Mouse (Mus musculus) heart, embryonic 14.5 days (tissue): ENCODE data around the gene Micall1. TPM values are rescaled to one million over a fixed set of nuclear protein-coding genes. Genes with fewer than 3 reads are reported as not detected.
A peak's percentile ranks its signal among the peaks of the same experiment; 100 is the strongest.

Experiments
- ATAC-seq: fragments of 200-750 bp; cut with Nextera tagmentation; 2 replicates; pipeline ENCODE4 v1.8.0; 2017; ENCODE audit warnings: low read depth, moderate TSS enrichment; ENCODE audit not compliant: insufficient number of reproducible peaks, insufficient read depth, low FRiP score
- H3K27ac ChIP-seq, 2 experiments: fragments of 200-500 bp in 1 of 2; fragments of 300-500 bp in 1 of 2; sonication (generic) in 1 of 2; replicated peaks in 1 of 2; 2 replicates each; pipeline ENCODE4 v1.5.1; 2012 to 2014; ENCODE audit warnings: low read depth in 2 of 2, low read length in 2 of 2, control low read depth in 1 of 2, mild to moderate bottlenecking in 1 of 2, mixed read lengths in 1 of 2; ENCODE audit not compliant: control insufficient read depth in 1 of 2, insufficient read depth in 1 of 2
- H3K27me3 ChIP-seq: fragments of 300-500 bp; sonication (generic); 2 replicates; pipeline ENCODE4 v1.6.1; 2014; ENCODE audit warnings: mild to moderate bottlenecking, low read length, control low read depth; ENCODE audit not compliant: control insufficient read depth, insufficient read depth
- H3K36me3 ChIP-seq: fragments of 300-500 bp; sonication (generic); 2 replicates; pipeline ENCODE4 v1.6.1; 2014; ENCODE audit warnings: mild to moderate bottlenecking, control low read depth, low read length, mixed read lengths; ENCODE audit not compliant: control insufficient read depth, insufficient read depth
- H3K4me1 ChIP-seq, 2 experiments: fragments of 200-500 bp in 1 of 2; fragments of 300-500 bp in 1 of 2; sonication (generic) in 1 of 2; 2 replicates each; pipeline ENCODE4 v1.6.1; 2012 to 2014; ENCODE audit warnings: low read length in 2 of 2, control low read depth in 1 of 2, mixed read lengths in 1 of 2; ENCODE audit not compliant: control insufficient read depth in 2 of 2, insufficient read depth in 2 of 2
- H3K4me2 ChIP-seq: fragments of 300-500 bp; sonication (generic); 2 replicates; pipeline ENCODE4 v1.6.1; 2014; ENCODE audit warnings: mild to moderate bottlenecking, low read length
- H3K4me3 ChIP-seq, 2 experiments: fragments of 200-500 bp in 1 of 2; fragments of 300-500 bp in 1 of 2; sonication (generic) in 1 of 2; 2 replicates each; pipeline ENCODE4 v1.5.1; 2012 to 2014; ENCODE audit warnings: low read length in 2 of 2, mild to moderate bottlenecking in 2 of 2, control low read depth in 1 of 2, low read depth in 1 of 2, moderate library complexity in 1 of 2; ENCODE audit not compliant: control insufficient read depth in 1 of 2, insufficient read depth in 1 of 2
- H3K9ac ChIP-seq: fragments of 300-500 bp; sonication (generic); 2 replicates; pipeline ENCODE4 v1.6.1; 2014; ENCODE audit warnings: mild to moderate bottlenecking, low read length
- H3K9me3 ChIP-seq: fragments of 300-500 bp; sonication (generic); 2 replicates; pipeline ENCODE4 v1.6.1; 2016; ENCODE audit warnings: low read length, control low read depth; ENCODE audit not compliant: control insufficient read depth
- WGBS: fragments of 180-500 bp; shearing (Covaris S2); extraction: QIAGEN DNeasy Blood & Tissue Kit; methylation state at CpG from one replicate; pipeline ENCODE4 v1.1.7; 2014; 5-methylcytosine and 5-hydroxymethylcytosine counted together
- polyA plus RNA-seq: library from polyadenylated mRNA; unstranded; fragments of >200 nt; fragmentation: Nextera tagmentation; extraction: Ambion mirVana; gene quantifications from 2 replicates; pipeline ENCODE4 v1.2.1, GENCODE M21; 2014

Gene Micall1
- polyA plus RNA-seq, 1 experiment from 2014 or later: 20.2 TPM

DNA sequence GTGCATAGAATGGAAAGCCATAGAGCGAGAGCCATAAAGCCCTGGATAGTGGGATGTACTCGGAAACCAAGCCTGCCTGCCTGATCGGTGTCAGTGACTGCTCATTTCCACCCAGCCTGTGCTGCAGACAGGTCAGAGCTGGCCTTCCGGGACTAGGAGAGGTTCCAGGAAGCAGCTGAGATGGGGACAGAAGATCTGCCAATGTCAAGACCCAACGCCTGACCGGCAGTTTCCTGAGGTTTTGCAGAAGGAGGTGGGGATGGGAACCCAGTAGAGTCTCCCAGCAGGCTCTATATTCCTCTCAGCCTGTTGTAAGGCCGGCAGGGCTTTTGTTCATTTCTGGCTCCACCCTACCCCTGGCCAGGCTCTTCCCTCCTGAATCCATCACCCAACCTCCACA is 9.8 kb upstream of the Micall1 start:
- H3K4me3 ChIP-seq: no peak overlapping the region
- peak overlapping the region; percentile 96 to 99 for H3K27ac ChIP-seq
- H3K9me3 ChIP-seq: no peaks in the 10 kb centered on the region
- H3K4me2 ChIP-seq: peak overlapping the region; percentile 35
- H3K4me1 ChIP-seq: peaks cover 54 to 68% of the 10 kb centered on the region in 2 experiments
- no peaks in the 10 kb centered on the region for H3K27me3 ChIP-seq
- H3K9ac ChIP-seq: peak overlapping the region; percentile 65; the same call in 1 of the 2 replicates
- peaks cover 22% of the 10 kb centered on the region for H3K36me3 ChIP-seq
- 24% methylated on average over 7 of the region's 7 CpGs for WGBS
- ATAC-seq: peak; percentile 23; the same call in 1 of the 2 replicates

DNA sequence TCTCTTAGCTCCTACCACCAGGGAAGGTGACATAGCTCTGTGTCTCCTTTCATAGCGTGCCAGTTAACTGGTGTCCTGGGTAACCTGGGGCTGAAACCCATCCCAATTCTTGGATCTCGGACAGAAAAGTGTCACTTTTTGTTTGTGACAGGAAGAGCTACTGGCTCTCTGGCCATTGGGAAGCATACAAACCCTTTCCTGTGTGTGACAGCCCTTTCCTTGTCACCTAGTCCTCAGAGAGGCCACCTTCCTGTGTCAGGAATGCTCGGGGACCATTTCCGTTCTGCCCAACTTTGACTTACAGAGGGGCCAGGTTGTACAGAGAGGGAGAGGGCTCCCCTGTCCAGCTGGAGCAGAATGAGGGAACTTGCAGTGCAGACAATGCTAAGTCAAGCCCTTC is 9.2 kb upstream of the Micall1 start:
- no peak for ATAC-seq
- peak overlapping the region; percentile 96 to 99 for H3K27ac ChIP-seq
- H3K4me1 ChIP-seq: peaks cover 54 to 68% of the 10 kb centered on the region in 2 experiments
- peaks cover 16% of the 10 kb centered on the region for H3K36me3 ChIP-seq
- peak overlapping the region; percentile 5 for H3K4me2 ChIP-seq
- no peak overlapping the region; the same call in 1 of the 2 replicates for H3K9ac ChIP-seq
- no peaks in the 10 kb centered on the region for H3K9me3 ChIP-seq
- no peak overlapping the region for H3K4me3 ChIP-seq
- no peaks in the 10 kb centered on the region for H3K27me3 ChIP-seq
- 58% methylated on average over 4 of the region's 4 CpGs for WGBS

DNA sequence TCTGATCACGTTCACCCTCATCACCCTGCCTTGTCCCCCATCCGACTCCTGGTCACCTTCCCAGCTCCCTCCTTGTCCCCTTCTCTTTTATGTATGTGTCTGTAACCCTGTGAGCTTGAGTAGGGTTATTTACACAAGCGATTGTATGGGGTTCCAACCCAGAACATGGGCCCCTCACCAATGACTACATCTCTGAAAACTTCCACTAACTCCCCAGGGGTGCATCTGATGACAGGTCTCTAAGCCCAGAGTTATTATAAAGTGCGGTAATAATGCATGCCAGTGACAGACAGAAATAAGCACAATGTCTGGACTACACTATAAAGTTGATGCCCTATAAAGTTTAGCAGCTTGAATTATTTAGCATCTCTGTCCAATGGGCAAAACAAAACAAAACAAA is 8.3 kb upstream of the Micall1 start:
- Histone ChIP-seq H3K9ac (no peak overlapping the region), H3K4me3 (no peak overlapping the region), H3K4me1 (peaks cover 54 to 68% of the 10 kb centered on the region in 2 experiments), H3K27ac (peak overlapping the region in 1 of 2 experiments; percentile 99; a peak in 2 of 4 replicates), H3K4me2 (no peak overlapping the region), H3K36me3 (peaks cover 8% of the 10 kb centered on the region), H3K9me3 (no peaks in the 10 kb centered on the region), H3K27me3 (no peaks in the 10 kb centered on the region)
- 69% methylated on average over 4 of the region's 4 CpGs for WGBS
- no peak for ATAC-seq

DNA sequence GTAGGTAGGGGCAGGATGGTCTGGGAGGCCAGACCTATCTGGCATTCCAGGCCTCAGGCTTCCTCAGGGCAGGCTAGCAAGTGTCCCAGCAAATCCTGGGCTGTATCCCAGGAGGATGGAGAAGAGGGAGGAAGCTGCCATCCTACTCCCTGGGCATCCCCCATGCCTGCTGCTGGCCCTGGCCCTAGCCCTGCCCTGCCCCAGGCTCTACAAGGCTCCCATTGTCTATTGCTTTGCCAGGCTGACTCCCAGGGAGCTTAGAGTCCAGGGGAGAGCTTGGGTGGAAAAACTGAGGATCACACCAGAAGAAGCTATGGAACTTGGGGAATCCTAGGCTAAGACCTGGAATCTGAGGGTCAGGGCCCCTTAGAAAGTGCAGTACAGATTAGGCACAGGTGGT is 7.2 kb upstream of the Micall1 start:
- Histone ChIP-seq H3K9me3 (no peaks in the 10 kb centered on the region), H3K4me3 (no peak overlapping the region), H3K36me3 (no peaks in the 10 kb centered on the region), H3K4me2 (no peak overlapping the region), H3K4me1 (peaks cover 50 to 60% of the 10 kb centered on the region in 2 experiments), H3K27me3 (no peaks in the 10 kb centered on the region), H3K27ac (peak overlapping the region; percentile 26 to 99; a peak in 3 of 4 replicates), H3K9ac (peak overlapping the region; percentile 42; the same call in 1 of the 2 replicates)
- no peak for ATAC-seq

DNA sequence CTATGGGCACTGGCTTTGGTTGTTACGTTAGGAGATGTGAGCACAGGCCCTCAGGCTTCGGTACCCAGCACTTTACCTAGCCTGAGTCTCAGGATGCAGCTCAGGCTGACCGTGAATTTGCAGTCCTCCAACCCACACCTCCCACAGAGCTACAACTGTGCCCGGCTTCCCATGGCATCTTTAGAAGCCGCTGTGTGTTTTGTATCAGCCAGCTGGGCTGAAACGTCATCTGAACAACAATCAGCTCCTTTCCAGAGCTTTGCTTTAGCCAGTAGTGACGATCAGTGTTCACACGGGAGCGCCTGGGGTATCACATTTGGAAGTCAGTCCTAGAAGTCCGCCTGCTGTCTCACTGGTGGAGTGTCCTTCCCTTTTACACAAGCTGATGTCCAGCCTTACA is 5.4 kb upstream of the Micall1 start:
- H3K27ac ChIP-seq: no peak overlapping the region
- ATAC-seq: no peak
- no peak overlapping the region for H3K9ac ChIP-seq
- 77% methylated on average over 10 of the region's 10 CpGs for WGBS
- peaks cover 40 to 50% of the 10 kb centered on the region in 2 experiments for H3K4me1 ChIP-seq
- H3K4me3 ChIP-seq: no peak overlapping the region
- H3K27me3 ChIP-seq: no peaks in the 10 kb centered on the region
- H3K4me2 ChIP-seq: no peak overlapping the region
- H3K36me3 ChIP-seq: no peaks in the 10 kb centered on the region
- H3K9me3 ChIP-seq: no peaks in the 10 kb centered on the region

DNA sequence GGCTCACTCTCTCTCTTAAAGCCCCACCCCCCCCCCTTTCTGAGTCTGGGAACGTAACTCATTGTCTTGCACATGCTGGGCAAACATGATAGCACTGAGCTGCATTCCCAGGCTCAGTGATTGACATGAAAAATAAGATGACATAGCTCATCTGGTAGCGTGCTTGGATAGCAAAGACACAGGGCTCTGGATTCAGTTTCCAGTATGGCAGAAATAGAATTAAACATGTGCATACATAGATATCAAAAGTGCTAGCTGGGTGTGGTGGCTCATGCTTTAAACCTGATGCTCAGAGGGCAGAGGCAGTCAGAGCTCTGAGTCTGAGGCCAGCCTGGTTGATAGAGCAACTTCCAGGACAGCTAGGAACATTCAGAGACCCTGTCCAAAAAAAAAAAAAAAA is 2.9 kb upstream of the Micall1 start:
- Histone ChIP-seq H3K27me3 (no peaks in the 10 kb centered on the region), H3K4me2 (no peak overlapping the region), H3K4me3 (no peak overlapping the region), H3K9ac (no peak overlapping the region), H3K4me1 (peaks cover 29 to 36% of the 10 kb centered on the region in 2 experiments), H3K27ac (0 out of 4 replicates have a peak overlapping the region, but pooled peaks of 1 of the 2 experiments have one; percentile 2), H3K9me3 (no peaks in the 10 kb centered on the region), H3K36me3 (no peaks in the 10 kb centered on the region)
- no peak for ATAC-seq
- 26% methylated on average over 2 of the region's 2 CpGs for WGBS

DNA sequence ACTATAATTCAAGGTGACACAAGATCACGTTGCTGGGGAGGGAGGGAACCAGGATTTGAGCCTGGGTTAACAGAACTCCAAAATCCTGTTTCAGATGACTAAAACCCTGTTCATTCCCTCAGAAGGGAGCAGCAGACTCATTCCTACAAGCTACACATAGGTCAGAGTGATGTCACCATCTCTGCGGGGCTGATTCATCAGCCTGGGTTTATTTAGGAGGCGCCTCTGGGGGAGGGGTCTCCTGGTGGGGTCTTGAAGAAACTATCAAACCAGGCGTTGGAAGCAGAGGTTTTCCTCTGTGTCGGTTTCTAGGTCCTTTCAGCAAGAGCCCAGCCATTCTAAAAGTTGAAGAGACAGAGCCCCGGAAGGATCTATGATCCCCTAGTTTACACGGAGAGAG is 732 bp upstream of the Micall1 start:
- peak overlapping the region; percentile 95 for H3K4me2 ChIP-seq
- peak overlapping the region; percentile 94 to 95; a peak in 3 of 4 replicates for H3K4me3 ChIP-seq
- H3K27me3 ChIP-seq: no peaks in the 10 kb centered on the region
- H3K9ac ChIP-seq: peak overlapping the region; percentile 99
- no peak for ATAC-seq
- peaks cover 26 to 37% of the 10 kb centered on the region in 2 experiments for H3K4me1 ChIP-seq
- WGBS: 15% methylated on average over 7 of the region's 7 CpGs
- H3K27ac ChIP-seq: peak overlapping the region; percentile 80 to 98
- peaks cover 5% of the 10 kb centered on the region for H3K36me3 ChIP-seq
- no peaks in the 10 kb centered on the region for H3K9me3 ChIP-seq
